Mouse (Mus musculus): ENCODE measurements around the gene Ctrl. TPM values are rescaled to one million over a fixed set of nuclear protein-coding genes. Genes with fewer than 3 reads are reported as not detected.

Ctrl gene
- polyA plus RNA-seq, 1 experiment: 0.14 TPM

DNA sequence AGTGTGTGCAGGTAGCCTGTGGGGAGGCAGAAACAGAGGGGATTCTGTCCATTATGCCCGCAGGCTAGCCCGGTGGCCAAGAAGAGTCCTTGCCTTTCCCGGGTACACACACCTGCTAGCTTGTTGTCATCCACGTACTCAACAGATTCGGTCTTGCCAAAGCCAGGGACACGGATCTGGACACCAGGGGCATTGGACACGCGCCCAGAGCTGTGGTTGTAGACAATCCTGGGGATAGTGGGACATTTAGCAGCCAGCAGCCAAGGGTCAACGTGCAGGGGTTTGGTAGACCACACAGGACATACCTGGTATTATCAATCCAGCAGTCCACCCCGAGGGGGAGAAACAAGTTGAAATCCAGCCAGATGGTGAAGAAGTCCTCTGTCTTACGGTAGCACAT, 8.4 kb upstream of the Ctrl start:
- Histone ChIP-seq H3K4me2 (ENCODE audit: low read depth) (no peak overlapping the region), H3K27me3 (ENCODE audit: control insufficient read depth, insufficient read depth, insufficient read length) (no peaks in the 10 kb centered on the region), H3ac (ENCODE audit: control insufficient read depth, insufficient read length) (no peak overlapping the region), H3K79me2 (ENCODE audit: control insufficient read depth, insufficient read depth) (no peaks in the 10 kb centered on the region), H3K36me3 (ENCODE audit: control insufficient read depth, insufficient read depth) (no peaks in the 10 kb centered on the region), H3K4me3 (no peak overlapping the region)
- TF ChIP-seq TCF12 (IDR thresholded peaks at IDR 0.05; ENCODE audit: insufficient read depth, poor library complexity, severe bottlenecking) (no peak), MYOG (IDR thresholded peaks at IDR 0.05; ENCODE audit: control insufficient read depth in 1 of 3, insufficient read depth in 1 of 3, insufficient read length in 2 of 3, low read depth in 2 of 3) (no peak)

DNA sequence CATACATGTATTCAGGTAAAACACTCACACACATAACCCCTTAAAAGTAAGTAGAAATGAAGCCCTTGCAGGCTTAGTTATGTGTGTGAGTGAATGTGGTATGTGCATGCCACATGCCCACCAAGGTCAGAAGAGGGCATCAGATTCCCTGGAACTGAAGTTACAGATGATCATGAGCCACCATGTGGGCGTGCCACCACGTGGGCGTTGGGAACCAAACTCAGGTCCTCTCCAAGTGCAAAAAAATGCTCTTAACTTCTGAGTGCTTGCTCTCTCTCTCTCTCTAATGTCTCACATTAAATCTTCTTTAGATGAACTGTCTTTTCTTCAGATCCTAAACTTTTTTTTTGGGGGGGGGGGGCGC, 4.6 kb upstream of the Ctrl start, which contains the start of gene Psmb10:
Gene Psmb10 (minus strand): TSS at position 139 of the 364 bp plus-strand sequence.
- Histone ChIP-seq H3K36me3 (ENCODE audit: control insufficient read depth, insufficient read depth) (no peaks in the 10 kb centered on the region), H3ac (ENCODE audit: control insufficient read depth, insufficient read length) (peak within 1 kb of the TSS; percentile 53), H3K4me2 (ENCODE audit: low read depth) (peak within 1 kb of the TSS; percentile 95), H3K79me2 (ENCODE audit: control insufficient read depth, insufficient read depth) (no peaks in the 10 kb centered on the region), H3K4me3 (peak within 1 kb of the TSS; percentile 99), H3K27me3 (ENCODE audit: control insufficient read depth, insufficient read depth, insufficient read length) (no peaks in the 10 kb centered on the region)
- TF ChIP-seq MYOD1 (IDR thresholded peaks at IDR 0.05; ENCODE audit: control insufficient read depth in 1 of 3, insufficient read length in 2 of 3, low read depth in 2 of 3) (no peak), TCF12 (IDR thresholded peaks at IDR 0.05; ENCODE audit: insufficient read depth, poor library complexity, severe bottlenecking) (no peak), POLR2AphosphoS2 (IDR thresholded peaks at IDR 0.05; ENCODE audit: insufficient read length, low read depth) (peak; percentile 61), USF1 (IDR thresholded peaks at IDR 0.05; ENCODE audit: low read depth) (peak; percentile 59), SRF (IDR thresholded peaks at IDR 0.05; ENCODE audit: control insufficient read depth, insufficient read length, low read depth) (no peak), REST (IDR thresholded peaks at IDR 0.05; ENCODE audit: insufficient read depth, insufficient read length) (no peak), MYOG (IDR thresholded peaks at IDR 0.05; ENCODE audit: control insufficient read depth in 1 of 3, insufficient read depth in 1 of 3, insufficient read length in 2 of 3, low read depth in 2 of 3) (no peak), E2F4 (IDR thresholded peaks at IDR 0.05; ENCODE audit: insufficient read depth) (no peak), TCF3 (IDR thresholded peaks at IDR 0.05; ENCODE audit: insufficient read length, low read depth) (no peak), POLR2A (IDR thresholded peaks at IDR 0.05; ENCODE audit: insufficient read length, low read depth) (no peak), CEBPB (IDR thresholded peaks at IDR 0.05; ENCODE audit: insufficient read depth, poor library complexity, severe bottlenecking) (no peak), MAX (IDR thresholded peaks at IDR 0.05; ENCODE audit: low read depth) (no peak)

GRCm38 (mm10) chr8:105937496-105938305, 4.0 kb upstream of the Ctrl start:
- TF ChIP-seq MYOG (IDR thresholded peaks at IDR 0.05; ENCODE audit: control insufficient read depth in 1 of 3, insufficient read depth in 1 of 3, insufficient read length in 2 of 3, low read depth in 2 of 3) (no peak), MAX (IDR thresholded peaks at IDR 0.05; ENCODE audit: low read depth) (no peak), E2F4 (IDR thresholded peaks at IDR 0.05; ENCODE audit: insufficient read depth) (no peak), CEBPB (IDR thresholded peaks at IDR 0.05; ENCODE audit: insufficient read depth, poor library complexity, severe bottlenecking) (no peak), TCF3 (IDR thresholded peaks at IDR 0.05; ENCODE audit: insufficient read length, low read depth) (no peak), SRF (IDR thresholded peaks at IDR 0.05; ENCODE audit: control insufficient read depth, insufficient read length, low read depth) (no peak), POLR2A (IDR thresholded peaks at IDR 0.05; ENCODE audit: insufficient read length, low read depth) (no peak), TCF12 (IDR thresholded peaks at IDR 0.05; ENCODE audit: insufficient read depth, poor library complexity, severe bottlenecking) (no peak), MYOD1 (IDR thresholded peaks at IDR 0.05; ENCODE audit: control insufficient read depth in 1 of 3, insufficient read length in 2 of 3, low read depth in 2 of 3) (no peak), USF1 (IDR thresholded peaks at IDR 0.05; ENCODE audit: low read depth) (no peak), REST (IDR thresholded peaks at IDR 0.05; ENCODE audit: insufficient read depth, insufficient read length) (no peak), POLR2AphosphoS2 (IDR thresholded peaks at IDR 0.05; ENCODE audit: insufficient read length, low read depth) (no peak)
- H3ac ChIP-seq (ENCODE audit: control insufficient read depth, insufficient read length): peak overlapping the region; percentile 53
- H3K4me2 ChIP-seq (ENCODE audit: low read depth): peak overlapping the region; percentile 95
- no peaks in the 10 kb centered on the region for H3K79me2 ChIP-seq (ENCODE audit: control insufficient read depth, insufficient read depth)
- H3K36me3 ChIP-seq (ENCODE audit: control insufficient read depth, insufficient read depth): no peaks in the 10 kb centered on the region
- peak overlapping the region; percentile 99 for H3K4me3 ChIP-seq
- H3K27me3 ChIP-seq (ENCODE audit: control insufficient read depth, insufficient read depth, insufficient read length): no peaks in the 10 kb centered on the region

- Histone ChIP-seq H3K4me2 (ENCODE audit: low read depth) (peak overlapping the region; percentile 95), H3K79me2 (ENCODE audit: control insufficient read depth, insufficient read depth) (no peaks in the 10 kb centered on the region), H3K27me3 (ENCODE audit: control insufficient read depth, insufficient read depth, insufficient read length) (no peaks in the 10 kb centered on the region), H3ac (ENCODE audit: control insufficient read depth, insufficient read length) (peak overlapping the region; percentile 53), H3K4me3 (peak overlapping the region; percentile 99), H3K36me3 (ENCODE audit: control insufficient read depth, insufficient read depth) (no peaks in the 10 kb centered on the region)
- TF ChIP-seq E2F4 (IDR thresholded peaks at IDR 0.05; ENCODE audit: insufficient read depth) (no peak), POLR2A (IDR thresholded peaks at IDR 0.05; ENCODE audit: insufficient read length, low read depth) (peak; percentile 88), MYOG (IDR thresholded peaks at IDR 0.05; ENCODE audit: control insufficient read depth in 1 of 3, insufficient read depth in 1 of 3, insufficient read length in 2 of 3, low read depth in 2 of 3) (peak in 1 of 3 experiments; percentile 15), POLR2AphosphoS2 (IDR thresholded peaks at IDR 0.05; ENCODE audit: insufficient read length, low read depth) (peak; percentile 81), CEBPB (IDR thresholded peaks at IDR 0.05; ENCODE audit: insufficient read depth, poor library complexity, severe bottlenecking) (no peak), TCF3 (IDR thresholded peaks at IDR 0.05; ENCODE audit: insufficient read length, low read depth) (no peak), TCF12 (IDR thresholded peaks at IDR 0.05; ENCODE audit: insufficient read depth, poor library complexity, severe bottlenecking) (no peak), MYOD1 (IDR thresholded peaks at IDR 0.05; ENCODE audit: control insufficient read depth in 1 of 3, insufficient read length in 2 of 3, low read depth in 2 of 3) (no peak), REST (IDR thresholded peaks at IDR 0.05; ENCODE audit: insufficient read depth, insufficient read length) (no peak), USF1 (IDR thresholded peaks at IDR 0.05; ENCODE audit: low read depth) (peak; percentile 48), SRF (IDR thresholded peaks at IDR 0.05; ENCODE audit: control insufficient read depth, insufficient read length, low read depth) (no peak), MAX (IDR thresholded peaks at IDR 0.05; ENCODE audit: low read depth) (no peak)
These were observed 3.3 kb upstream of the Ctrl start for GRCm38 (mm10) chr8:105936866-105937475.
